Mouse (Mus musculus): ENCODE measurements around the gene Lhb. TPM values are rescaled to one million over a fixed set of nuclear protein-coding genes. Genes with fewer than 3 reads are reported as not detected.

The Lhb gene
- total and polyA plus RNA-seq, 2 experiments from 2014 or later, result 0.60 TPM; not detected in 1

DNA sequence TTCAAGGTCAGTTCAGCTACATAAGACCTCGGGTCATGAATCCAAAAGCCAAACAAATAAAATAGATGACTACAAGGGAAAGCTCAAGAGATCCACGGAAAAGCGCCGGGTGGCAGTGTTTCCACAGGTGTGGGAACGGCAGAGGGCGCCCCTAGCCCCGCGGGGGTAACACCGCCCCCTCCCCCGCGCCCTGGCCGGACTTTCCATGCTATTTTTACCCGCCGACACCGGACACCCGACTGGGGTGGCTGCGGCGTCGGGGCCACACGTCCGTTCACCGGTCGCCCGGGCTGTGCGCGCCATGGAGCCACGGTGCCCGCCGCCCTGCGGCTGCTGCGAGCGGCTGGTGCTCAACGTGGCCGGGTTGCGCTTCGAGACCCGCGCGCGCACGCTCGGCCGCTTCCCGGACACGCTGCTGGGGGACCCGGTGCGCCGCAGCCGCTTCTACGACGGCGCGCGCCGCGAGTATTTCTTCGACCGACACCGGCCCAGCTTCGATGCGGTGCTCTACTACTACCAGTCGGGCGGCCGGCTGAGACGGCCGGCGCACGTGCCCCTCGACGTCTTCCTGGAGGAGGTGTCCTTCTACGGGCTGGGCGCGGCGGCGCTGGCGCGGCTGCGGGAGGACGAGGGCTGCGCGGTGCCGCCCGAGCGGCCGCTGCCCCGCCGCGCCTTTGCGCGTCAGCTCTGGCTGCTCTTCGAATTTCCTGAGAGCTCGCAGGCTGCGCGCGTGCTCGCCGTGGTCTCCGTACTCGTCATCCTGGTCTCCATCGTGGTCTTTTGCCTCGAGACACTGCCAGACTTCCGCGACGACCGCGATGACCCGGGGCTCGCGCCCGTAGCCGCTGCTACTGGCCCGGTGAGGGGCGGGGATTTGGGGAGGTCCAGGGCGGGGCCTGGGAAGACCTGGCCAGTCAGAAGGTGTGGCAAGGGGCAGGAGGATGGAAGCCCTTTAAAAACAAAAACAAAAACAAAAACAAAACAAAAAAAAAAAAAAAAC is 14.2 kb upstream of the Lhb start:
- no peaks in the 10 kb centered on the region for H3K9me3 ChIP-seq (ENCODE audit: low read length)
- DNase-seq (ENCODE audit: low spot score), result peak; percentile 8
- no peaks in the 10 kb centered on the region for H3K4me1 ChIP-seq (ENCODE audit: insufficient read depth, low read length)
- H3K4me2 ChIP-seq (ENCODE audit: low read depth, low read length), result peak overlapping the region; percentile 50
- WGBS, result 2% methylated on average over 109 of the region's 114 CpGs
- H3K9ac ChIP-seq (replicated peaks; ENCODE audit: low read length), result peak overlapping the region; percentile 9; the same call in 1 of the 2 replicates
- no peak for TF ChIP-seq CTCF (IDR thresholded peaks at IDR 0.05; ENCODE audit: low read depth)
- H3K27ac ChIP-seq, result no peak overlapping the region
- ATAC-seq, result peak; percentile 21; the same call in 1 of the 2 replicates
- peaks cover 57% of the 10 kb centered on the region for H3K27me3 ChIP-seq (ENCODE audit: insufficient read depth, low read length)
- no peaks in the 10 kb centered on the region for H3K36me3 ChIP-seq (ENCODE audit: insufficient read depth, low read length)
- peak overlapping the region; percentile 34 for H3K4me3 ChIP-seq (ENCODE audit: low read length)

DNA sequence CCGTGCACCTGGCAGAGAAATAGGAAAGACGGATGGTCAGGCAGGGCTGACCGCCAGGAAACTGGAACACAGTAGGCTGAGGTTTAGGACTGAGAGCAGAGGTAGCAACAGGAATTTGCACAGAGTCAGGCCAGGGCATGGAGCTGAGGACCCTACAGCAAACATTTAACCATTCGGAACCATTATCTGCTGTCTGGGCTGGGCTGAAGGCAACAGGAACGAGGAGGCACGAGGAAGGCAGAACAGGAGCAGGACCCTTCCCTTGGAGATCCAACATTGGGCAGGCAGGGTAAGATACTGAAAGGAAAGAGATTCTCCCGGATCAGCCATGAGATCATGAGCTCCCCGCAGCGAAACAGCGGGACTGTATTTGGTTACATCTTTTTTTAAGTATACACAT is 12.8 kb upstream of the Lhb start:
- WGBS, result 77% methylated on average over 10 of the region's 10 CpGs
- Histone ChIP-seq H3K4me3 (ENCODE audit: low read length) (no peak overlapping the region), H3K27ac (no peak overlapping the region), H3K36me3 (ENCODE audit: insufficient read depth, low read length) (no peaks in the 10 kb centered on the region), H3K4me1 (ENCODE audit: insufficient read depth, low read length) (no peaks in the 10 kb centered on the region), H3K4me2 (ENCODE audit: low read depth, low read length) (no peak overlapping the region), H3K27me3 (ENCODE audit: insufficient read depth, low read length) (peaks cover 64% of the 10 kb centered on the region), H3K9me3 (ENCODE audit: low read length) (no peaks in the 10 kb centered on the region), H3K9ac (replicated peaks; ENCODE audit: low read length) (no peak overlapping the region)
- ATAC-seq (no peak), DNase-seq (ENCODE audit: low spot score) (no peak)
- TF ChIP-seq CTCF (IDR thresholded peaks at IDR 0.05; ENCODE audit: low read depth), result no peak

DNA sequence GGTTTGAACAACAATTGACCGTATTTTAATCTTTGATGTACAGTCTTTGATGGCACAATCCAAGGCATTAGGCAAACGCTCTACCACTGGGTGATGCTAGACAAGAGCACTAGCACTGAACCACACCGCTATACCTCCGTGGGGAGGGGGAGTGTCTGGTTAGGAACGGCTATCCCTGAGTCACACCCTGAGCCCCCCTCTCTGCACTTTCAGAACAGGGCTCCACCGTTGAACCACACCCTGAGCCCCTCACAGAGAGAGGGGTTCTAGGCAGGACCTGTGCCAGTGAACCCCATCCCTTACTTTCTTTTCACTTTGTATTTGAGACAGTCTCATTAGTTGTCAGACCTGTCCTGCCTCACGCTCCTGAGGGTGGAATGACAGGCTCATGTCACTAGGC is 12.3 kb upstream of the Lhb start:
- no peak overlapping the region for H3K27ac ChIP-seq
- no peak for TF ChIP-seq CTCF (IDR thresholded peaks at IDR 0.05; ENCODE audit: low read depth)
- 77% methylated on average over 7 of the region's 7 CpGs for WGBS
- H3K36me3 ChIP-seq (ENCODE audit: insufficient read depth, low read length), result no peaks in the 10 kb centered on the region
- H3K4me2 ChIP-seq (ENCODE audit: low read depth, low read length), result no peak overlapping the region
- no peaks in the 10 kb centered on the region for H3K9me3 ChIP-seq (ENCODE audit: low read length)
- ATAC-seq (no peak), DNase-seq (ENCODE audit: low spot score) (no peak)
- peaks cover under 1% of the 10 kb centered on the region; the same call in 1 of the 2 replicates for H3K4me1 ChIP-seq (ENCODE audit: insufficient read depth, low read length)
- peaks cover 67% of the 10 kb centered on the region for H3K27me3 ChIP-seq (ENCODE audit: insufficient read depth, low read length)
- H3K9ac ChIP-seq (replicated peaks; ENCODE audit: low read length), result no peak overlapping the region
- H3K4me3 ChIP-seq (ENCODE audit: low read length), result no peak overlapping the region

DNA sequence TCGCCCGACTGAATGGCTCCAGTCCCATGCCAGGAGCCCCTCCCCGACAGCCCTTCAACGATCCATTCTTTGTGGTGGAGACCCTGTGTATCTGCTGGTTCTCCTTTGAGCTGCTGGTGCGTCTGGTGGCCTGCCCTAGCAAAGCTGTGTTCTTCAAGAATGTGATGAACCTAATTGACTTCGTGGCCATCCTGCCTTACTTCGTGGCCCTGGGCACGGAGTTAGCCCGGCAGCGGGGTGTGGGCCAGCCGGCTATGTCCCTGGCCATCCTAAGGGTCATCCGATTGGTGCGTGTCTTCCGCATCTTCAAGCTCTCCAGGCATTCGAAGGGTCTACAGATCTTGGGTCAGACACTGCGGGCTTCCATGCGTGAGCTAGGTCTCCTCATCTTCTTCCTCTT is 11.7 kb upstream of the Lhb start:
- no peaks in the 10 kb centered on the region for H3K36me3 ChIP-seq (ENCODE audit: insufficient read depth, low read length)
- no peak overlapping the region for H3K27ac ChIP-seq
- no peak for TF ChIP-seq CTCF (IDR thresholded peaks at IDR 0.05; ENCODE audit: low read depth)
- H3K27me3 ChIP-seq (ENCODE audit: insufficient read depth, low read length), result peaks cover 73% of the 10 kb centered on the region
- H3K4me1 ChIP-seq (ENCODE audit: insufficient read depth, low read length), result peaks cover 7% of the 10 kb centered on the region
- no peak overlapping the region for H3K9ac ChIP-seq (replicated peaks; ENCODE audit: low read length)
- no peak overlapping the region for H3K4me2 ChIP-seq (ENCODE audit: low read depth, low read length)
- no peak overlapping the region for H3K4me3 ChIP-seq (ENCODE audit: low read length)
- WGBS, result 91% methylated on average over 17 of the region's 17 CpGs
- DNase-seq (ENCODE audit: low spot score) (no peak), ATAC-seq (no peak)
- H3K9me3 ChIP-seq (ENCODE audit: low read length), result no peaks in the 10 kb centered on the region

DNA sequence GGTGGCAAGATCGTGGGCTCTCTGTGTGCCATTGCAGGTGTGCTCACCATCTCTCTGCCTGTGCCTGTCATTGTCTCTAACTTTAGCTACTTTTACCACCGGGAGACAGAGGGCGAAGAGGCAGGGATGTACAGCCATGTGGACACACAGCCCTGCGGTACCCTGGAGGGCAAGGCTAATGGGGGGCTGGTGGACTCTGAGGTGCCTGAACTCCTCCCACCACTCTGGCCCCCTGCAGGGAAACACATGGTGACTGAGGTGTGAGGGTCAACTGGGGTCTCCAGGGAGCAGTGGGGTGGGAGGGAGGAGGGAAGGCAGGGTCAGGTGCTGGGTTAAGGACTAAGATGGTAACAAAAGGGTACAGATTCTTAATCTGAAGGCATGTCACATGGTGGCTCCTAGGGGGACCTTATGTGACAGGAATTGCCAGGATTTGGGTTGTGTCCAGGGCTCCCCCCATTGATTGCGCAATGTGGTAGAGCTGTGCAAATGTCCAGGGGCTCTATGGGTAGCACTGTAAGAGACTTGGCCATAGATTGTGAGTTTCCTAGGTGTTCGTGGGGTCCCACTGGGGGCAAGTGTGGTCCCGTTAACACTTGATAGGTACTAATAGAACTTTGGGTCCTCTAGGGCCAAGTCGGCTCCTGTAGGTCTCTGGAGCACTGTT is 11.0 kb upstream of the Lhb start:
- H3K4me3 ChIP-seq (ENCODE audit: low read length), result no peak overlapping the region
- peaks cover 10% of the 10 kb centered on the region for H3K4me1 ChIP-seq (ENCODE audit: insufficient read depth, low read length)
- WGBS, result 90% methylated on average over 8 of the region's 8 CpGs
- TF ChIP-seq CTCF (IDR thresholded peaks at IDR 0.05; ENCODE audit: low read depth), result no peak
- no peak for DNase-seq (ENCODE audit: low spot score)
- H3K9ac ChIP-seq (replicated peaks; ENCODE audit: low read length), result no peak overlapping the region
- H3K9me3 ChIP-seq (ENCODE audit: low read length), result no peaks in the 10 kb centered on the region
- H3K27me3 ChIP-seq (ENCODE audit: insufficient read depth, low read length), result peaks cover 80% of the 10 kb centered on the region
- ATAC-seq, result no peak
- no peak overlapping the region for H3K4me2 ChIP-seq (ENCODE audit: low read depth, low read length)
- H3K36me3 ChIP-seq (ENCODE audit: insufficient read depth, low read length), result no peaks in the 10 kb centered on the region
- H3K27ac ChIP-seq, result no peak overlapping the region

DNA sequence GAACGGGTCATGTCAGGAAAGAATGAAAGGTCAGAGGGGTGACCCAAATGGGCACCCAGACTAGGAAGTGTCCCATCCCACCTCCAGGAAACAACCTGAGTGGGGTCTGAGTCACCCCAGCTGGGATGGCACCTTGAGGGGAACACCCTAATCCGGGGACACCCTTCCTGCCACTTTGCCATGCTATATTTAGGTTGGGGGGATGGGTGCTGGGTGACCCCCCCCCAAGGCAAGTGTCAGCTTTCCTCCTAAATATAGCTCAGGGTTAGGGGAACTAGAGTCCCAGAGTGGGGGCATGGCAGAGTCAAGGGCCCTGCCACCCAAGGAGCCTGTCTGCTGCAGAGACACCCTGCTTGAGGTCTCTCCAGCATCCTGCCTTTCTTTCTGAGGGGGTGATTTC is 8.2 kb upstream of the Lhb start:
- TF ChIP-seq CTCF (IDR thresholded peaks at IDR 0.05; ENCODE audit: low read depth), result no peak
- no peak overlapping the region for H3K4me2 ChIP-seq (ENCODE audit: low read depth, low read length)
- no peak overlapping the region for H3K4me3 ChIP-seq (ENCODE audit: low read length)
- no peaks in the 10 kb centered on the region for H3K36me3 ChIP-seq (ENCODE audit: insufficient read depth, low read length)
- no peak for ATAC-seq
- H3K9ac ChIP-seq (replicated peaks; ENCODE audit: low read length), result no peak overlapping the region
- no peak for DNase-seq (ENCODE audit: low spot score)
- no peak overlapping the region for H3K27ac ChIP-seq
- 77% methylated on average over 2 of the region's 2 CpGs for WGBS
- no peaks in the 10 kb centered on the region for H3K9me3 ChIP-seq (ENCODE audit: low read length)
- peaks cover 10% of the 10 kb centered on the region for H3K4me1 ChIP-seq (ENCODE audit: insufficient read depth, low read length)
- H3K27me3 ChIP-seq (ENCODE audit: insufficient read depth, low read length), result peaks cover 78% of the 10 kb centered on the region

All from hindbrain, postnatal 0 days (tissue).